Mouse (Mus musculus): ENCODE measurements around the gene Eef1akmt3.

DNA sequence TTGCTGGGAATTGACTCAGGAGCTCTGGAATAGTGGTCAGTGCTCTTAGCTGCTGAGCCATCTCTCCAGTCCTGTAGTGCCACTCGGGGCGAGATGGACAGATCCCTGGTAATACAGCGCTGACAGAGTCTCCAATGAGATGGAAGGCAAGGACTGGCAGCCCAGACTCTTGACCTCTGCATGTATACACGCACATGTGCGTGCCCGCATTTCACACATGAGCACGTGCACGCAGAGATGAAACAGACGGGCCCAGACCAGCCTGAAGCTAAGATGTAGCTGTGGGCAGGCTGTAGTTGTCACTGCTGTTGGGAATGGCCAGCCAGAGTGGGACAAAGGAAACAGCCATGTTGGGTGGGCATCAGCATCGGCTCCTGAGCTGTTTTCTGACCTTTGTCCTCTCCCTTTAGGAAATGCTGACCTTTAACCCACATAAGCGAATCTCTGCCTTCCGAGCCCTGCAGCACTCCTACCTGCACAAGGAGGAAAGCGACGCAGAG lies 25.3 kb upstream of the Eef1akmt3 start:
- TF ChIP-seq CTCF (IDR thresholded peaks at IDR 0.05) = no peak
- TF ChIP-seq EP300 (IDR thresholded peaks at IDR 0.05; ENCODE audit: insufficient read depth, low read depth, low read length) = no peak
